Mouse (Mus musculus) G1E (cell line): ENCODE results near the gene Map3k13. TPM values are rescaled to one million over a fixed set of nuclear protein-coding genes. Genes with fewer than 3 reads are reported as not detected.

Source experiments
- ATAC-seq: 2 replicates; pipeline ENCODE4 v1.8.0; 2016; ENCODE audit warnings: mild to moderate bottlenecking; ENCODE audit not compliant: insufficient number of reproducible peaks, poor library complexity, low FRiP score, severe bottlenecking; ENCODE audit errors: extremely low read depth
- DNase-seq: peaks from one replicate; pipeline ENCODE4 v3.0.0; 2012; ENCODE audit warnings: low spot score
- H3K27me3 ChIP-seq: 2 replicates; pipeline ENCODE4 v1.6.1; 2012; ENCODE audit warnings: mild to moderate bottlenecking, low read length, inconsistent platforms; ENCODE audit not compliant: insufficient read depth
- H3K36me3 ChIP-seq: replicated peaks from 2 replicates; pipeline ENCODE3; 2012; ENCODE audit warnings: mild to moderate bottlenecking, inconsistent platforms
- H3K4me1 ChIP-seq: 2 replicates; pipeline ENCODE4 v1.6.1; 2012; ENCODE audit warnings: low read depth, low read length, inconsistent platforms, mixed read lengths; ENCODE audit not compliant: insufficient read depth
- H3K4me3 ChIP-seq: 2 replicates; pipeline ENCODE4 v1.5.1; 2012; ENCODE audit warnings: low read depth, mild to moderate bottlenecking, inconsistent platforms, low read length, moderate library complexity, mixed read lengths
- H3K9me3 ChIP-seq: replicated peaks from 2 replicates; pipeline ENCODE4 v1.6.1; 2012; ENCODE audit warnings: inconsistent platforms
- CTCF ChIP-seq: IDR thresholded peaks from 2 replicates; pipeline ENCODE4 v1.5.1; 2012; ENCODE audit warnings: low read depth, low read length, inconsistent platforms, mixed read lengths
- GATA1 ChIP-seq: IDR thresholded peaks from 2 replicates; pipeline ENCODE4 v1.6.1; 2012; ENCODE audit warnings: borderline replicate concordance, low read length, inconsistent platforms, mixed read lengths
- GATA2 ChIP-seq: IDR thresholded peaks from 2 replicates; pipeline ENCODE4 v1.6.1; 2012; ENCODE audit warnings: low read depth, low read length, inconsistent platforms, borderline replicate concordance
- POLR2AphosphoS5 ChIP-seq: IDR thresholded peaks from 2 replicates; pipeline ENCODE4 v1.6.1; 2012; ENCODE audit warnings: low read depth, low read length, inconsistent platforms; ENCODE audit not compliant: insufficient replicate concordance
- TAL1 ChIP-seq: conservative IDR thresholded peaks from 2 replicates; pipeline ENCODE4 v1.6.1; 2012; ENCODE audit warnings: low read depth, low read length, inconsistent platforms, mixed read lengths
- polyA plus RNA-seq: library from polyadenylated mRNA; stranded (reverse); fragments of >175 nt; gene quantifications from 2 replicates; pipeline ENCODE4 v1.2.3, GENCODE M21; 2012
- total RNA-seq, 2 experiments: library from RNA; stranded (forward) in 1 of 2; stranded (reverse) in 1 of 2; fragments of 200-1000 nt in 1 of 2; fragments of >200 nt in 1 of 2; fragmentation: Nextera tagmentation in 1 of 2; gene quantifications; 2 replicates each; pipeline ENCODE4 v1.2.3; 2014 to 2017

Gene Map3k13
- total and polyA plus RNA-seq, 3 experiments = 0.01 to 0.45 (median 0.16) TPM

- no peak for ATAC-seq
- H3K4me1 ChIP-seq = no peaks in the 10 kb centered on the region
- H3K9me3 ChIP-seq = no peaks in the 10 kb centered on the region
- H3K27me3 ChIP-seq = peaks cover 8% of the 10 kb centered on the region
- no peak overlapping the region for H3K4me3 ChIP-seq
- DNase-seq = no peak
- no peaks in the 10 kb centered on the region for H3K36me3 ChIP-seq
- TF ChIP-seq TAL1 (no peak), GATA2 (no peak), GATA1 (no peak), POLR2AphosphoS5 (no peak), CTCF (no peak)
Measured at GRCm38 (mm10) chr16:21853446-21853941, 59.3 kb downstream of the Map3k13 start.

GRCm38 (mm10) chr16:21854589-21855284, 60.6 kb downstream of the Map3k13 start:
- Histone ChIP-seq H3K36me3 (no peaks in the 10 kb centered on the region), H3K4me1 (no peaks in the 10 kb centered on the region), H3K4me3 (no peak overlapping the region), H3K27me3 (peaks cover 7% of the 10 kb centered on the region), H3K9me3 (no peaks in the 10 kb centered on the region)
- DNase-seq = no peak
- TF ChIP-seq GATA2 = no peak
- ATAC-seq = no peak

GRCm38 (mm10) chr16:21856134-21856533, 62.0 kb downstream of the Map3k13 start:
- no peak for ATAC-seq
- peaks cover 5% of the 10 kb centered on the region for H3K27me3 ChIP-seq
- DNase-seq = no peak
- no peak overlapping the region for H3K4me3 ChIP-seq
- no peaks in the 10 kb centered on the region for H3K36me3 ChIP-seq
- no peaks in the 10 kb centered on the region for H3K4me1 ChIP-seq
- H3K9me3 ChIP-seq = no peaks in the 10 kb centered on the region
- TF ChIP-seq CTCF (no peak), POLR2AphosphoS5 (no peak), GATA1 (no peak), TAL1 (no peak), GATA2 (no peak)

- ATAC-seq (no peak), DNase-seq (no peak)
- TF ChIP-seq CTCF (no peak), TAL1 (no peak), GATA2 (no peak), POLR2AphosphoS5 (no peak), GATA1 (no peak)
- Histone ChIP-seq H3K27me3 (peaks cover 5% of the 10 kb centered on the region), H3K4me3 (no peak overlapping the region), H3K4me1 (no peaks in the 10 kb centered on the region), H3K36me3 (no peaks in the 10 kb centered on the region), H3K9me3 (no peaks in the 10 kb centered on the region)
Measured at GRCm38 (mm10) chr16:21857126-21857644, 63.0 kb downstream of the Map3k13 start.

GRCm38 (mm10) chr16:21858163-21858562, 64.0 kb downstream of the Map3k13 start:
- TF ChIP-seq GATA2 = no peak
- TF ChIP-seq TAL1 = no peak
- no peak for TF ChIP-seq GATA1
- no peak for TF ChIP-seq CTCF
- no peak for ATAC-seq
- no peak overlapping the region for H3K4me3 ChIP-seq
- no peaks in the 10 kb centered on the region for H3K4me1 ChIP-seq
- DNase-seq = no peak
- H3K36me3 ChIP-seq = no peaks in the 10 kb centered on the region
- peaks cover 2% of the 10 kb centered on the region for H3K27me3 ChIP-seq
- no peaks in the 10 kb centered on the region for H3K9me3 ChIP-seq

GRCm38 (mm10) chr16:21858882-21859281, 64.7 kb downstream of the Map3k13 start:
- Histone ChIP-seq H3K4me1 (no peaks in the 10 kb centered on the region), H3K36me3 (no peaks in the 10 kb centered on the region), H3K4me3 (no peak overlapping the region), H3K9me3 (no peaks in the 10 kb centered on the region), H3K27me3 (no peaks in the 10 kb centered on the region; the same call in 1 of the 2 replicates)
- no peak for TF ChIP-seq GATA1
- TF ChIP-seq GATA2 = no peak
- no peak for TF ChIP-seq CTCF
- TF ChIP-seq POLR2AphosphoS5 = no peak
- TF ChIP-seq TAL1 = no peak
- no peak for ATAC-seq
- no peak for DNase-seq
